Mouse (Mus musculus) brain, embryonic 14.5 days (tissue): Measurements from ENCODE around the gene Hist2h3c2.

Experiments
- CTCF ChIP-seq: fragments of 200-500 bp; IDR thresholded peaks from 2 replicates; pipeline ENCODE4 v1.5.1; 2012; ENCODE audit warnings: inconsistent platforms, mild to moderate bottlenecking, moderate library complexity, borderline replicate concordance; ENCODE audit not compliant: insufficient read depth, insufficient read length; ENCODE audit errors: extremely low read depth
- POLR2A ChIP-seq: fragments of 200-500 bp; IDR thresholded peaks from 2 replicates; pipeline ENCODE4 v1.6.1; 2012; ENCODE audit warnings: mild to moderate bottlenecking, inconsistent platforms, borderline replicate concordance; ENCODE audit not compliant: poor library complexity, insufficient read depth, insufficient read length, severe bottlenecking; ENCODE audit errors: extremely low read depth

DNA sequence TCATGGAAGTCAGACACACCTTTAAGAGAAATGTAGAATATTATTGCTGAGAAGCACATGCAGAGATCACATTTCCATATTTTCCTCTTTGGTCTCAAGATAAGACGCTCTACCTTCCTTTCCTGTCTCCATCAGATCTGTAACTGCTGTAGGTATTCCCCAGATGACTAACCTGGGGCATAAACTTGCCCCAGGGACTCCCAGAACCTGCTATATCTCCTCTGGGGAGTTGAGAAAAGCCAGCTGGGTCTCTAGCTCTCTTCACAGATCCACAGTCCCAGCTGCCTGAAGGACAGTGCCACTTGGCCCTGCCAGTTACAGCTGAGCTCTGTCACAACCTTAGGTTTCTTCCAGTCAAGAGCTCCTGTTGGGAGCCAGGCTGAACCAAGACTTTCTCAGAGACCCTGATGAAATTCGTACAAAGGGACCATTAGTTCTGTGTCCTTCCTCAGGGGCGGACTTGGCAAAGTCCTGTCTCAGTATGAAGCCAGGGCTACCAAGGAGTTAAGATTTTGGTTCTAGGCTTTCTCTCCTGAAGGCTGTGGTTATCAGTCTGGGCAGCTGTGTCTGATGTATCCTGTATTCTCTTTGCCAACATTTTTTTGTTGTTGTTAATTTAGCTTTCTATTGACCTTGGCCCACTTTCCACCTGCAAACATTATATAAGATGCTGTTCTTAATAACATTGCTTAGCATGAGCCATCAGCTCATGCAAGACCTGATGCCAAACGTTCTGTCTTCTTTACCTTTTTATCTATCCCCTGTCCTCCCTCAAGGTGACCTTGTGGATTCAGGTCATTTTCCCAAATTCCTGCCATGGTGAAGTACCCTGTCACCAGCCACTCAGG is 7.8 kb downstream of the Hist2h3c2 start:
- TF ChIP-seq CTCF: no peak
- no peak for TF ChIP-seq POLR2A
